Mouse (Mus musculus) limb, embryonic 10.5 days (tissue): ENCODE measurements around the gene Ptgis. TPM values are rescaled to one million over a fixed set of nuclear protein-coding genes. Genes with fewer than 3 reads are reported as not detected.

Experiments used
- DNase-seq: peaks from one replicate; pipeline ENCODE4 v3.0.0-alpha.2; 2017; ENCODE audit warnings: low spot score
- H3K27ac ChIP-seq: fragments of 300-500 bp; sonication (generic); 2 replicates; pipeline ENCODE4 v1.5.1; 2016; ENCODE audit warnings: mild to moderate bottlenecking
- H3K27me3 ChIP-seq: fragments of 300-500 bp; sonication (generic); 2 replicates; pipeline ENCODE4 v1.6.1; 2016; ENCODE audit warnings: low read depth, mild to moderate bottlenecking; ENCODE audit not compliant: poor library complexity, severe bottlenecking
- H3K36me3 ChIP-seq: fragments of 300-500 bp; sonication (generic); 2 replicates; pipeline ENCODE4 v1.6.1; 2016; ENCODE audit warnings: mild to moderate bottlenecking, moderate library complexity
- H3K4me1 ChIP-seq: fragments of 300-500 bp; sonication (generic); 2 replicates; pipeline ENCODE4 v1.6.1; 2016
- H3K4me3 ChIP-seq: fragments of 300-500 bp; sonication (generic); 2 replicates; pipeline ENCODE4 v1.5.1; 2016; ENCODE audit warnings: mild to moderate bottlenecking, moderate library complexity
- H3K9me3 ChIP-seq: fragments of 300-500 bp; sonication (generic); replicated peaks from 2 replicates; pipeline ENCODE4 v1.6.1; 2016; ENCODE audit warnings: mild to moderate bottlenecking
- WGBS: fragments of 180-500 bp; shearing (Covaris S2); methylation state at CpG from one replicate; pipeline ENCODE4 v1.1.7; 2016; 5-methylcytosine and 5-hydroxymethylcytosine counted together
- polyA plus RNA-seq: library from polyadenylated mRNA; unstranded; fragments of >200 nt; fragmentation: Nextera tagmentation; extraction: Ambion mirVana; gene quantifications from 2 replicates; pipeline ENCODE4 v1.2.1, GENCODE M21; 2016

Ptgis gene
- polyA plus RNA-seq, 1 experiment from 2014 or later = 17.6 TPM

DNA sequence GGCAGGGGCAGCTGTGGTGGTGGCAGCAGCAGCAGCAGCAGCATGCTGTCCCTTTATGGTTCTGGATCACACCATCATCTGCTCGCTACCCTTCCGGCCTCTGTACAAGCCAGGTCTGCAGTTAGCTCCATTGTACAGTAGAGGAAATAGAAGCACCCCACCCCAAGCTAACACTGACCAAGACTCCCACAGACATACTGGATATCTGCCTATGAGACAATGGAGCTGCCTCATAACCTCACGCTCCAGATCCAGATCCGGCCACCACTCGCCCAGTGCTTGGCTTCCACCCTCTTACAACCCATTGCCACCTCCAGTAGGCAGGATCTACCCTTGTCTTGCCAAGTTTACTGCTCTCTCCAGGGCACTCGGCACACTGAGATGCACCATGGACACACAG lies 65.1 kb downstream of the Ptgis start:
- WGBS = 87% methylated on average over 6 of the region's 6 CpGs

DNA sequence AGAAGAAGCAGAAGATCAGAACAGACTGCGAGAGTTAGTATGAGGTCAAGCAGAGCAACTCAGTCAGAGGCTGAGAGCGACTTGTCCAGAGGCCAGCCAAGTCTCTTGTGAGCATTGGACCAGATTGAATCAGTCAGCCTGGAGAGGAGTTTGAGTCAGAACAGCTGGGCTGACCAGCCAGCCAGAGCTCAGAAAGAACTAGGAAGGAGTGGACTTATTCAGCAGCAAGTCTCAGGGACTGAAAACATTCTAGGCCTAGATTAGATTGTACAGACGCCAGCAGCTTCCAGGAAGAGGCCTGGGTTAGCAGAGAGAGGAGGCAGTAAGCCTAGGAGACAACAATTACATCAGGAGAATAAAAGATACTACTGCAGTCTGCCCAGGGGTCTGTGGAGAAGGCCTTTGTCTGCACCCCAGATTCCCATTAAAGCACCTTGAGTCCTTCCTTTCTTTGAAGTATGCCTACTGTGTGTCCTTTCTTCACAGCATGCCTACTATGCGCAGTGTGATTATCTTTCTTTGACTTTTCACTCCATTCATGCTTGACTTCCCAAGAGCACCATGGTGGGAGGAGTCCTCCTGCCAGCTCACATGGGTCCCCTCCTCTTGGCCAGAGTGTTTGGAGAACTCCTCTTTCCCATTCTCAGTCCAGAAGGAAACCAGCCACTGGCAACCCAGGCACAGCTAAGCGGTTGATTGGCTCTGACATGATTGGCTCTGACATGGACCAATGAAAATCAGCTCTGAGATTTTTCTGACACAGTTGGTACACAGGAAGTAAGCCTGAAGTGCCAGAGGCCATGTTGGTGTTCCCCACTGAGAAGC lies 67.1 kb downstream of the Ptgis start:
- 0 out of 2 replicates have a peak, but pooled peaks cover 5% of the 10 kb centered on the region for H3K27me3 ChIP-seq
- H3K4me1 ChIP-seq = peaks cover 8% of the 10 kb centered on the region
- no peaks in the 10 kb centered on the region for H3K9me3 ChIP-seq
- H3K36me3 ChIP-seq = no peaks in the 10 kb centered on the region
- H3K27ac ChIP-seq = no peak overlapping the region
- DNase-seq = no peak
- H3K4me3 ChIP-seq = no peak overlapping the region
- WGBS = 88% methylated on average over 5 of the region's 5 CpGs

More for the DNA sequence above, 65.1 kb downstream of the Ptgis start:
- Histone ChIP-seq H3K9me3 (no peaks in the 10 kb centered on the region), H3K27me3 (0 out of 2 replicates have a peak, but pooled peaks cover 5% of the 10 kb centered on the region), H3K4me3 (no peak overlapping the region), H3K36me3 (no peaks in the 10 kb centered on the region), H3K27ac (0 out of 2 replicates have a peak overlapping the region, but pooled peaks have one; percentile 2), H3K4me1 (0 out of 2 replicates have a peak, but pooled peaks cover 2% of the 10 kb centered on the region)
- no peak for DNase-seq

DNA sequence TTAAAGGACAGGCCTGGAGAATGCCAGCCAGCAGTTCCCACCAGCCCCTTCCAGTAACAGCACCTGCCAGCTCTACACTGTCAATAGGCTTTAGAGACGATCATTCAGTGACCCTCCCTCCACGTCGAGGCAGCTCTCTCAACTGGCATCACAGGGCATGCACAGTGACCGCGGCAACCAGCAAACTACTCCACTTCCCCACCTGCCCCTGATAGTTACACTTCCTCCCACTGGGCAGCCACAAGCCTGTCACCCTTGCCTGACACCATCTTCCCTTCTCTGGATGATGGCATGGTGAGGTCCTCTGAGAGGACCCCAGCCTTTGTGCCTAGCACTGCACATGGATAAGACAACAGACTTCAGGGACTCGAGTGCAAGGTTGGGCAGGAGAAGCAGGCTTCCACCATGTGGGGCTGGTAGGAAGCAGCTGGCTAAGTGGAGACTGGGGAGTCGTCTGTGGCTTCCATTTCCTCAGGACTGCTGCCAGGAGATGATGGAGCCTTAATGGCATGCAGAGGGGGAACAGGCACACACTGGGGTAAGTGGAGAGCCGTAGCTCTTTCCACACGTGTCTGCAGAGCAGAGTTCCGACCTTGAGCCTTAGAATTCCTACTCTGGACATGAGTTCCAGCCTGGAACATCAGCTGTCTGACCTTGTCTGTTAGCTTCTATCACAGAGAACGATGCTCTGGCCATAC lies 72.7 kb downstream of the Ptgis start:
- no peaks in the 10 kb centered on the region for H3K9me3 ChIP-seq
- peaks cover 23% of the 10 kb centered on the region for H3K4me1 ChIP-seq
- no peak for DNase-seq
- no peak overlapping the region for H3K4me3 ChIP-seq
- no peaks in the 10 kb centered on the region for H3K27me3 ChIP-seq
- H3K27ac ChIP-seq = no peak overlapping the region
- H3K36me3 ChIP-seq = no peaks in the 10 kb centered on the region
- 73% methylated on average over 11 of the region's 11 CpGs for WGBS

DNA sequence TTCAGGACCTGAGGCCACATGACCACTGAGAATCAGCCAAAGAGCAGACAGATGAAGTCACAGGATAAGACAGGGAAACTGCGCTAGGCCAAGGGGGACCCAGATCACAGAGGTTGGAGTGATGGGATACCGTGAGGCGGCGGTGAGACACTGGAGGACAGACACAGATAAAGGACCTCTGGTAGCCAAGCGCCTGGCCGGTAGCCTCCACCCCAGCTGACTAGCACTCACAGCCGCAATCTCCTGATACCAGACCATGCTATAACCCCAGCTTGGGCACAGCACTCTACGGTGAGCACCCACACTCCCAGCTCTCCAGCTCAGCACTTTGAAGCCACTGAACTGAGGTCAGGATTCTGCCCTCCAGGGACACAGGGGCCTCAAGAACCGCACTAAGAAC lies 76.8 kb downstream of the Ptgis start:
- Histone ChIP-seq H3K4me3 (no peak overlapping the region), H3K4me1 (peaks cover 20% of the 10 kb centered on the region), H3K27me3 (no peaks in the 10 kb centered on the region), H3K9me3 (no peaks in the 10 kb centered on the region; the same call in 1 of the 2 replicates), H3K36me3 (no peaks in the 10 kb centered on the region), H3K27ac (no peak overlapping the region)
- no peak for DNase-seq
- 90% methylated on average over 9 of the region's 9 CpGs for WGBS

DNA sequence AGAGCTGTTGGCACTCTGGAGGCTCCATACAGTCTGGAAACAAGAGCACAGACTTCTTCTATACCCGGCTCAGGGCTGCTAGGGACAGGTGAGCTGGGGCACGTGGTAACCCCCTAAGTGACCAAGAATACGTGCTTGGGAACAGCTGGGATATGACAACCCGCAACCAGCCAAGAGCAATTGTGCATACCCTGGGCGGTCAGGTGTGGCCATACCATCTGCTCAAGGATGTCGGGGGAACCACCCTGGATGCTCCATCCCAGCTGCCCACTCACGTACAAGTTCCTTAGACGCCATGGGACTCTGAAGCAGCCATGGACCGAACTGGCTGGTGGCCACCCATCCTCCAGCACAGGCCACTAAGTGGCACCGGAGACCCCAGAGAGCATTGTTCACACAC lies 77.3 kb downstream of the Ptgis start:
- WGBS = 94% methylated on average over 10 of the region's 10 CpGs
- no peaks in the 10 kb centered on the region for H3K36me3 ChIP-seq
- H3K27ac ChIP-seq = no peak overlapping the region

DNA sequence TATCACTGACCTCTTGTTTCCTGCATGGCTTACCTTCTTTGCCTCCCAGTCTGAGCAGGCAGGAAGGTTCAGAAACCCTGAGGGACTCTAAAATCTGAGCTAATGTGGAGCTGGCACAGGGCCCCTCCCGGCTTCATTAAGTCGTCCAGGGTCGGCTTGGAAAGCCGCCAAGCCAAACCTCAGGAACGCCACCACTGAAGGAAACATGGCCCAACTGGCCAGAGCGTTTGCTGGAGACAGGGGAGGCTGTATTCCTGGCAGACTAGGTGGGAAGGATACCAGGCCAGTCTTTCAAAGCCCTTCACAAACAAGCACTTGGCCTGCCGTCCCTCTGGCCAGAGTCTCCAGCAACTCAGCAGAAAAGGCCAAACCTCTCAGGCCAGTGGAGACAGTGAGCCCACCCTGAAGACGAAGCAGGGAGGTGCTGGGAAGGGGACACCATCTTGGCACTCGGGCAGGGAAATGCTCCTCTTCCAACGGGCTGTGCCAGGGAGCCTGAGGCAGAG lies 77.8 kb downstream of the Ptgis start:
- Histone ChIP-seq H3K27ac (no peak overlapping the region), H3K4me1 (peaks cover 10% of the 10 kb centered on the region; the same call in 1 of the 2 replicates), H3K27me3 (no peaks in the 10 kb centered on the region), H3K4me3 (no peak overlapping the region), H3K9me3 (no peaks in the 10 kb centered on the region; the same call in 1 of the 2 replicates), H3K36me3 (no peaks in the 10 kb centered on the region)
- no peak for DNase-seq
- WGBS = 90% methylated on average over 10 of the region's 10 CpGs

More for the DNA sequence above, 77.3 kb downstream of the Ptgis start:
- H3K4me1 ChIP-seq = peaks cover 15% of the 10 kb centered on the region
- no peaks in the 10 kb centered on the region; the same call in 1 of the 2 replicates for H3K9me3 ChIP-seq
- no peak for DNase-seq
- no peak overlapping the region for H3K4me3 ChIP-seq
- no peaks in the 10 kb centered on the region for H3K27me3 ChIP-seq

DNA sequence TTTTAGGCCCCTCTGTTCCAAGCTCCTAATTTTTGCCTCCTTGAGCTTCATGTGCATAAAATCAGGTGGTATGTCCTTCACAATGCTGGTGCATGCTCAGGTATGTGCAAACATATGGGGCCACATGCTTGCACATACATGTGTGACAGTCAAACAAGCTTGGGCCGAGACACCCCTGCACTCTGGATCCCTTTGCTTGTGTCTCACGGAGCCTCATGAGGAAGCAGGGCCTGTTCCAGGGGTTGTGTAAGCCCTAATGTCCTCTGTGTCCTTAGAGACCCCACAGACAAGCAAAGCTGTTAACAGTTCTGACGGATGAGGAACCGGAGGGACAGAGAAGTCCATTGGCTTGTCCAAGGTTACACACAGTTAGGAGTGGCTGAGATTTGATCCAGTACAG lies 80.7 kb downstream of the Ptgis start:
- WGBS = 94% methylated on average over 4 of the region's 4 CpGs
- Histone ChIP-seq H3K4me1 (peaks cover 15% of the 10 kb centered on the region), H3K9me3 (no peaks in the 10 kb centered on the region; the same call in 1 of the 2 replicates), H3K27me3 (peaks cover 15% of the 10 kb centered on the region; the same call in 1 of the 2 replicates), H3K36me3 (no peaks in the 10 kb centered on the region), H3K4me3 (no peak overlapping the region), H3K27ac (no peak overlapping the region)
- DNase-seq = no peak

DNA sequence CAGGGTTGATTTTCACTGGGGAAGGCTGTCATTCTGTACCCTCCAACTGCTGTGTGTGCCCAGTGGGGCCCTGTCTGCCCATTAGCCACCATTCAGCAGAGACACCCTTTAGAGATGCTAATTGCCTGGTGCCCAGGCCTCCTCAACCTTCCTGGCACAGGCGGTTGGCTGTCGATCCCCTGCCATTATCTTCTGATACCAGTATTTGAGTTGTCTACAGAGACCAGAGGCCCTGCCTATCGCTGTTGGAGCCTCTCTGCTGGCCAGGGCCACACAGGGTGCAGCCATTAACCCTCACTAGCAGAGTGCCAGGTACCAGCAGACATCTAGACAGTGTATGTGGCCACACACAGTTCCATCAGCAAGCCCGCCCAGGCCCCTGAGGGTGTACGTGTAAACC lies 81.6 kb downstream of the Ptgis start:
- H3K4me1 ChIP-seq = peaks cover 8% of the 10 kb centered on the region
- H3K9me3 ChIP-seq = no peaks in the 10 kb centered on the region; the same call in 1 of the 2 replicates
- H3K4me3 ChIP-seq = no peak overlapping the region
- H3K27ac ChIP-seq = no peak overlapping the region
- peaks cover 20% of the 10 kb centered on the region; the same call in 1 of the 2 replicates for H3K27me3 ChIP-seq
- no peaks in the 10 kb centered on the region for H3K36me3 ChIP-seq
- WGBS = 90% methylated on average over 5 of the region's 5 CpGs
- DNase-seq = no peak

DNA sequence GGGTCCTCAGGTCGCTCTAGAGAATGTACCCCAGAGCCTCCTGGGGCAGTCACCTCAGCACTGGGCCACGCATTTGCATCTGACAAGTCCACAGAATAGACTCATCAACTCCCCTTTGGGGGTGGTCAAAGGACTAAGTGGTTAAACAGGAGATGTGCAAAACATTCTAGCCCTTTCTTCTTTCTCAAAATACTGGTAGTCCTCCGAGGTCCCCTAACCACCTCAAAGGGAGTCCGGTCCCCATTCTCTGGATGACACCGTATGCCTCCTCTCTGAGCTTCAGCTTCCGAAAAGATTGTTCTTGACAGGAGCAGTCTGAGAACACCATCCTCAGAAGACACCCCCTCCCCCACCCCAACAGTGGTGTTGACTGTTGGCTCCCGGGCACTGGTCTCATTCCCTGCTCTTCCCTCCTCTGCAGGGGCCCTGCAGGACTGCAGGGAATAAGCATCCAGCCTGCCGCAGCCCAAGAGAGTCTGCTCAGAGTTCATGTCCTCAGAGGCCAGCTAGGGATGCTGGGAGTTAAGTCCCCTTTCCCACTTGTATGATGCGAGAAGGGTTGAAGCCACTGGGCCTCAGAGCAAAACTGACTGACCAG lies 84.2 kb downstream of the Ptgis start:
- Histone ChIP-seq H3K27ac (no peak overlapping the region), H3K4me3 (no peak overlapping the region), H3K4me1 (peaks cover 8% of the 10 kb centered on the region), H3K27me3 (peaks cover 20% of the 10 kb centered on the region; the same call in 1 of the 2 replicates), H3K9me3 (no peaks in the 10 kb centered on the region; the same call in 1 of the 2 replicates), H3K36me3 (no peaks in the 10 kb centered on the region)
- WGBS = 44% methylated on average over 9 of the region's 9 CpGs
- DNase-seq = no peak

DNA sequence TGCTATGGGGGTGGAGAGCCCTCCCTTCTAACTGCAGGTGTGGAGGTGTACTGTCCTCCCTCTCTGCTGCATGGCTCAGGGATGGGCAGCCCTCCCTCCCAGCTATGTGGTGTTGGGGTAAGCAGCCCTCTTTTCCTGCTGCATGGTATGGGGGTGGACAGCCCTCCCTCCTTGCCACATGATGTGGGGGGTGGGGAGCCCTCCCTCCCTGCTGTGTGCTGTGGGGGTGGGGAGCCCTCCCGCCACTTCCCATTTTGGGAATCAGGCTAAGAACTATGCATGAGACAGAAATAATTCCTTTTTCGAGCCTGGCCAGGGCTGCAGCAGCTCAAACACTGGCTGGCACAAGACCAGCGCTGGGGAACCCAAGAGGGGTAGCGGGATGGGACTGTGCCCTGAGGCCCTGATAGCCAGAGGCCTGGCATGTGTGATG lies 84.8 kb downstream of the Ptgis start:
- H3K27me3 ChIP-seq = peaks cover 20% of the 10 kb centered on the region; the same call in 1 of the 2 replicates
- DNase-seq = no peak
- peaks cover 8% of the 10 kb centered on the region for H3K4me1 ChIP-seq
- H3K36me3 ChIP-seq = no peaks in the 10 kb centered on the region
- no peak overlapping the region for H3K4me3 ChIP-seq
- no peaks in the 10 kb centered on the region for H3K9me3 ChIP-seq
- WGBS = 55% methylated on average over 4 of the region's 4 CpGs
- H3K27ac ChIP-seq = peak overlapping the region; percentile 36; the same call in 1 of the 2 replicates

DNA sequence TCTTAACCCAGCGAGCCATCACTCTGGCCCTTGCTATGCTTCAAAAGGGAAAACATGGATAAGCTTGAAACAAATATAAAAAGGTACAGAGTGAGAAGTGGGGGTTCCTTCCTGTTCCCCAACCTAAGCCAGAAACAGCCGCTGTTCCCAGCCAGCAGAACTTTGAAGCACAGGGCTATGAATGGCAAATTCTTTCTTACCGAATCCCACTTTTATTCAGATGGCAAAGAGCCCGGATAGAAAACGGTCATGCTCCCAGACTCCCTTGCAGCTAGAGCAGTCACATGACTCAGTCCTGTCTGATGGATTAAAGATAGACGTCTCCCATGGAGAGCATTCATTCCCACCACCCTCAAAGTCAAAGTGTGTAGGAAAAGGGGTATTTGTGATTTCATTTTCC lies 89.5 kb downstream of the Ptgis start:
- Histone ChIP-seq H3K36me3 (no peaks in the 10 kb centered on the region), H3K27me3 (peaks cover 19% of the 10 kb centered on the region; the same call in 1 of the 2 replicates)
- 92% methylated on average over 6 of the region's 6 CpGs for WGBS

DNA sequence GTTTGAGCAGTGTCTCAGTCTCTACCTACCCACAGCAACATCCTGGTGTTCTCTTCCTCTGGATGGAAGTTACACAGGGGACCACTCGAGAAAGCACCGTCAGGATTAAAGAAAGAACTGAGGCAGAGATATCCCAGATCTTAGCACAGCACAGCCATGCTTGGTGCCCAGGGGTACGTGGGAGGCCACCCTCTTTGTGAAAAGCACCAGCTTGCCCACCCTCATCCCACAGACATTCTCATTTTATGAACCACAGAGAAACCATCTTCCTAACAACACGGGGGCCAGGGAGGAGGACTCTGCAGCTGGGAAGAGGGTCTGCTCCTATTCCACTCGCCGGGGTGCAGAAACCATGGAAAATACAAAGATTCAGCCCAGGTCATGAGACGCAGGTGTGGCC lies 90.3 kb downstream of the Ptgis start:
- Histone ChIP-seq H3K27me3 (peaks cover 20% of the 10 kb centered on the region), H3K27ac (no peak overlapping the region), H3K36me3 (no peaks in the 10 kb centered on the region), H3K4me1 (peaks cover 12% of the 10 kb centered on the region), H3K9me3 (no peaks in the 10 kb centered on the region), H3K4me3 (no peak overlapping the region)
- WGBS = 91% methylated on average over 7 of the region's 7 CpGs
- no peak for DNase-seq

More for the DNA sequence above, 89.5 kb downstream of the Ptgis start:
- Histone ChIP-seq H3K9me3 (no peaks in the 10 kb centered on the region), H3K27ac (no peak overlapping the region), H3K4me3 (no peak overlapping the region), H3K4me1 (peaks cover 20% of the 10 kb centered on the region)
- DNase-seq = no peak
